Mouse (Mus musculus): ENCODE data around the gene Minpp1. TPM values are rescaled to one million over a fixed set of nuclear protein-coding genes. Genes with fewer than 3 reads are reported as not detected.
"Not testable (repeated sequence)": the region's sequence is repeated elsewhere in the genome, so short reads cannot be mapped to it uniquely, and the experiment has no call there.

Minpp1 gene
- total RNA-seq, 2 experiments from 2014 or later: 17.1 to 21.1 TPM

GRCm38 (mm10) chr19:32486106-32486724 lies 646 bp downstream of the Minpp1 start:
- intact Hi-C loops (cut with DNase I; ENCODE audit: low total_unique reads): not testable (repeated sequence)
- peak; percentile 58 for DNase-seq

DNA sequence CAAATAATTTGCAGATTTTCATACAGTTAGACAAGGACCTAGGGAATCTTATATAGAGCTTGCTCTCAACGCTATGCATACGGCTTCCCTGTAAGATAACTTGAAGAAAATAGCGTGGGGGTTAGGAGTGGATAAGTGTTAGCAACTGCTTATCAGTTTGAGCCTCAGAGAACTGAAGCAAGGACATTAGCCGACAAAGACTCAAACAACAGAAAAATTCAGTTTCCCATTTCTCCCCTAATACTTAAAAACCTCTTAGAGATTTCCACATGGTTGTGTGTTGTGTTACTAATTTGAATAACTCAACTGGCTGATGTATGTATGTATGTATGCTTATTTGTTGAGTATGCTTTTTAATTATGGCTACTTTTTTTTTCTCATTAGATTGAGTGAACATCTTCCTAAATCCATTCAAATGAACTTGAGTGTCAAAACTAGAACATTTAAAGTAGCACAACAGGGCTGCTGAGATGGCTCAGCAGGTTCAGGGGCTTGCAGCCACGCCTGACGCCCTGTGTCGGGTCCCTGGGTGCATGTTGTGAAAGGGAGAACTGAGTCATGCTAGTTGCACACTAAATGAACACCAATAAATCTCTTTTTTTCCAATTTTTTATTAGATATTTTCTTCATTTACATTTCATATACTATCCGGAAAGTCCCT lies 2.2 kb downstream of the Minpp1 start:
- no peak for DNase-seq
- intact Hi-C loops (cut with DNase I; ENCODE audit: low total_unique reads): no loop called here

DNA sequence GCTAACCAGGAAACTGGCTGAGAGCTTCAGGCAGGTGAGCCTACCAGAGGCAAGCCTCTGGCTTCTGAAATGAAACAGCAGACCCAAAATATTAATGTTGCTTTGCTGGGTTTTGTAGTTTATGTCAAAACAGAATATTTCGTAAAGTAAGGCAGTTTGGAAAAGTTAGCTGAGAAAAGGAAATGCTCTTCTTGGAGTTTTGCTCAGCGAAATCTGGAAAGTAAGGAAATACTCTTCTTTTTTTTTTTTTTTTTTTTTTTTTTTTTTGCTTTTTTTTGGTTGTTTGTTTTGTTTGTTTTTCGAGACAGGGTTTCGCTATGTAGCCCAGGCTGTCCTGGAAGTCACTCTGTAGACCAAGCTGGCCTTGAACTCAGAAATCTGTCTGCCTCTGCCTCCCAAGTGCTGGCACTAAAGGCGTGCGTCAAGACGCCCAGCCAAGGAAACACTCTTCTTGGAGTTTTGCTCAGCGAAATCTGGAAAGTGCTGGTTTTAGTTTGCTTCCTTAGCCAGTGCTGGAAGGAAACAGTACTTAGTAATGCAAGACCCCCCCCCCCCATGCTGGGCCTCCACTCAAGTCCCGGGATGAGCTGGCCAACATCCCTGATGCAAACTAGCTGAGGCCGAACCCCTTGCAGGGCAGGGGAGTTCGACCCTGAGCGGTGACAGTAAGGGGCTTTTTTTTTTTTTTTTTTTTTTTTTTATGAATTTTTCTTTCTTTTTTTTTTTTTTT lies 3.8 kb downstream of the Minpp1 start:
- intact Hi-C loops (cut with DNase I; ENCODE audit: low total_unique reads): no loop called here
- no peak for DNase-seq

DNA sequence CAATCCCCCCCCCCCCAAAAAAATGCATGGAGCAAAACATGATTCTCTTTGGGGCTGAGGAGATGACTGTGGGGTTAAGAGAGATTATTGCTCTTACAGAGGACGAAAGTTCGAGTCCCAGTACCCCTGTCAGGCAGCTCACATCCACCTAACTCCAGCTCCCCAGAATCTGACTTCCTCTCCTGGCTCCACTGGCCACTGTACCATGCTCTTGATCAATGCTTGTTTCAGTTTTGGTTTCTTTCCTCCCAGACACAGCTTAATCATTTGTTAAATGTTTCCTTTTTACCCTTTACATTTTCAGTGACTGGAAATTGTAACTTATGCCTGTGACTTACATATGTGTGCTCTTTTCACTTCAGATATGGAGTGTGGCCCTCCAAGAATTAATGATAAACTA lies 5.4 kb downstream of the Minpp1 start:
- DNase-seq: no peak
- intact Hi-C loops (cut with DNase I; ENCODE audit: low total_unique reads): no loop called here

GRCm38 (mm10) chr19:32492339-32492738 lies 6.8 kb downstream of the Minpp1 start:
- intact Hi-C loops (cut with DNase I; ENCODE audit: low total_unique reads): no loop called here
- DNase-seq: no peak

DNA sequence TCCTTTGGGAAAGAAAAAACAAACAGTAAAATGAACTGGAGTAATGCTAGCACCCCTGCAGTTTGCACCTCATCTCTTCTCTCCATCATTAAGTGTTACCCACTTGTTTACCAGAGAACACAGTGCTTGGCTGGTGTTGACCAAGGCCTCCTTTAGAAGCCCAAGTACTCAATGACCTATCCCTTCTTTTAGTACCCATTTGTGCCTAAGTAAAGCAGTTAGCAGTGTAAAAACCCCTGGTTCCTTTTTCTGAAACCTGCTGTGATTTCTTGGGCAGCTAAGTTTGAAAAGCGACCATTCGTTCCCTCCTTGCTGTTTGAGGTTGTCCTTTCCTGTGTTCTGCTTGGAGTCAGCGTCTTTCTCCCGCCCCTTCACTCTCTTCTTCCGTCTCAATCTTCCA lies 7.4 kb downstream of the Minpp1 start:
- DNase-seq: no peak
- intact Hi-C loops (cut with DNase I; ENCODE audit: low total_unique reads): no loop called here

- intact Hi-C loops (cut with DNase I; ENCODE audit: low total_unique reads): no loop called here
- DNase-seq: no peak
Observed at GRCm38 (mm10) chr19:32493471-32493870, 7.9 kb downstream of the Minpp1 start.

DNA sequence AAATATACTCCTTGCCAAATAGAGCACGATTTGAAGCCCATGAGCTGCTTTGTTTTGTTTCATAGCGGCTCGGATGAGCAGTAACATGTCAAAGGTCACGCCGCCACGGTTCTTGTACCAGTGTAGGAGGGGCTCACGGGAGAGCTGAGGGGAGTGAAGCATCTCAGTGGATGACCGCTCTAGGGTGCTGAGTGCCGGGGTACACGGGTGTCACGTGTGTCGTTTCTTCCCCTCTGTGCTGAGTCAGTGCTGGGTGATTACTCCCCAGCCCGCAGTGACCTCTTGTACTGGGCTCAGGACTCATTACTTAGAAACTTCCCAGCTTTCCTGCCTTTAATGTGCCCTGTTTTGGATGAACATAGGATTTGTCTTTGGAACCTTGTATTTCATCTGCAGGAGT lies 9.0 kb downstream of the Minpp1 start:
- intact Hi-C loops (cut with DNase I; ENCODE audit: low total_unique reads): no loop called here
- DNase-seq: no peak

DNA sequence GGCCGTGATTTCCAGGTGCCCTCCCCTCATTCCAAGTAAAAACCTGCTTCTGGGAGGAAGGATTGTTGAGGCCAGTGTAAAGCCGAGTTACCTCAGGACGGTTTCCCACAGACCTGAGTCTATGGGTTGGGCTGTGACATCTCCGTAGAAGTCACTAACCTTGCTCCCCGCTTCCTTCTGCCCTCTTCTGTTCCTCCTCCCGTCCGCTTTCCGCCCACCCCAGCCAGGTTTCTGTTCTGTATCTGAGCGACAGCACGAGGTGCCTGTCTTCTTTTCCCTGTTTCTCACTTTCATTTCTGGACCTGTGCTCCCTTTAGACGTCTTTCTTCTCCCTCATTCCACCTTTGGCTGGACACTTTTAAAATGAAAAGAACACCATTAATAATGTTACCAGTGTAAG lies 9.5 kb downstream of the Minpp1 start:
- intact Hi-C loops (cut with DNase I; ENCODE audit: low total_unique reads): no loop called here
- DNase-seq: no peak

DNA sequence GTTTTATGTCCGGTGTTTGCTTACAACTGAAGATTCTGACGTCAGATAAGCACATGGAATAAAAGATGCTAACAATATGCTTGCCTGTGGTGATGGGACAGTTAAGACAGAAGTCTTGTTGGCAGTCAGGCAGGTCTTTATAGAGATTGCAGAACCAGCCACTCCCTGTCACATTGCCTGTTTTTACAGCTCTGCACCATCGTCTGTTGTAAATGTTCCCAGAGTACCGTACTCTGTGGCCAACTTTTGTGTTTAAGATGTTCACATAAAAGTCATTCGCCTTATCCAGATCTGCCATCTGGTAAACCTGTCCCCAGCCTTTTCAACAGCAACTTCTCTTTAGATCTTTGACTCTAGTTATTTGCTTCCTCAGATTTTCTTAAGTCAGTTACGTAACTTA lies 11.8 kb downstream of the Minpp1 start:
- DNase-seq: no peak
- intact Hi-C loops (cut with DNase I; ENCODE audit: low total_unique reads): no loop called here

DNA sequence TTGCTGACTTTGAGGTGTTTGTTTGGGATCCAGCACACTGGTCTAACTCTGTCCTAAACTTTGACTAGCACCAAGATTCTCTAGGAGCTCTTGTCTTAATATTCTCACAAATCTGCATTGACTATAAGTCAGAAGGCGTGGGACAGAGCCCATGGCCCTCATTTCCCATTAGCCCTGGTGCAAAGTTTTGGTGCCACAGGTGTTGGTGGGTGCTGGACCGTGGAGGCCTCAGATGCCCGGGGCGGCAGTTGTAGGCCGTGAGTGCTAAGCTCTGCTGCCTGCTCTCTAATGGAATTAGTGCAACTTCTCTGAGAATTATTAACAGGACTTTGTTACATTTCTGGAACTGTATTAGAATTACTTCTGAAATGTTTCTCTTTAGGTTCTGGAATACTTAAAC lies 12.4 kb downstream of the Minpp1 start:
- DNase-seq: no peak
- intact Hi-C loops (cut with DNase I; ENCODE audit: low total_unique reads): no loop called here

GRCm38 (mm10) chr19:32501414-32501813 lies 15.8 kb downstream of the Minpp1 start:
- no peak for DNase-seq
- intact Hi-C loops (cut with DNase I; ENCODE audit: low total_unique reads): no loop called here

- intact Hi-C loops (cut with DNase I; ENCODE audit: low total_unique reads): no loop called here
- DNase-seq: no peak
Observed at GRCm38 (mm10) chr19:32506081-32506480, 20.5 kb downstream of the Minpp1 start.

GRCm38 (mm10) chr19:32506514-32506913 lies 20.9 kb downstream of the Minpp1 start:
- intact Hi-C loops (cut with DNase I; ENCODE audit: low total_unique reads): no loop called here

DNA sequence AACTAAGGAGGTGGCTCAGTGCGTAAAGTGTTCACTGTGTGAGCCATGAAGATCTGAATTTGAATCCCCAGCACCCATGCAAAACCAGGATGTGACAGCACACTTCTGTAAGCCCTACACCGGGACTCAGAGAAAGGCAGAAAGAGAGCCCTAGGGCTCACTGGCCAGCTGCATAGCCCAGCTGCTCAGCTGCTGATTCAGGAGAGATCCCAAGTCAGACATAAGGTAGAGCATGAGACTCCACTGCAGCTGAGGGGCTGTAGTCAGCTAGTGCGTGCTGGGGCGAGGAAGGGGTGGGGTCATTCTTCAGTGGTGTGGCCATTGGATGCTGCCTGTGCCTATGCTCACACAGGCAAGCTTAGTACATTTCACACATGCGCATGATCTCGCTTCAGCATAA lies 21.5 kb downstream of the Minpp1 start:
- intact Hi-C loops (cut with DNase I; ENCODE audit: low total_unique reads): no loop called here
- no peak for DNase-seq

More at GRCm38 (mm10) chr19:32506514-32506913, 20.9 kb downstream of the Minpp1 start:
- no peak for DNase-seq

GRCm38 (mm10) chr19:32507526-32507925 lies 22.0 kb downstream of the Minpp1 start:
- intact Hi-C loops (cut with DNase I; ENCODE audit: low total_unique reads): no loop called here

GRCm38 (mm10) chr19:32510267-32510666 lies 24.7 kb downstream of the Minpp1 start:
- intact Hi-C loops (cut with DNase I; ENCODE audit: low total_unique reads): loop anchor here (10.0 kb wide), 1 partner anchor 175 kb away; no protein-coding TSS in a partner anchor
- DNase-seq: no peak

More at GRCm38 (mm10) chr19:32507526-32507925, 22.0 kb downstream of the Minpp1 start:
- DNase-seq: no peak

DNA sequence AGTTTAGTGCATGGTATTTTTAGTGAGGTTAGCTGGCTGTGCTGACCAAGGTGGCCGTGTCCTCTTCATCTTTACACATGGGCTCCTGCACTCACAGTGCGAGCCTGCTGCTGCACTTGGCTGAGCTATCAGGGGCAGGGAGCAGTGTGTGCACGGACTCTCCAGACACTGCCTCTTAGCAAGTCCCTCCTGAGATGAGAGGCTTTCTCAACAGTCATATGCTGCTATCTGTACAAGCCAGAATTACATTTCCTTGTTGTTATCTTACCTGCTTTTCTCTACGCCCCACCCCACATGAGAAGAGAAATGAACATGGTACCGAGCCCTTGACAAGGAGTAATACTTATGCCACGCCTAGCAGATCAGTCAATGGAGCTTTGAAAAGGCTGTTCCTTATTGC lies 25.4 kb downstream of the Minpp1 start:
- intact Hi-C loops (cut with DNase I; ENCODE audit: low total_unique reads): loop anchor here (10.0 kb wide), 1 partner anchor 174 kb away; no protein-coding TSS in a partner anchor
- DNase-seq: no peak

- no peak for DNase-seq
Observed at GRCm38 (mm10) chr19:32512518-32512917, 26.9 kb downstream of the Minpp1 start.

DNA sequence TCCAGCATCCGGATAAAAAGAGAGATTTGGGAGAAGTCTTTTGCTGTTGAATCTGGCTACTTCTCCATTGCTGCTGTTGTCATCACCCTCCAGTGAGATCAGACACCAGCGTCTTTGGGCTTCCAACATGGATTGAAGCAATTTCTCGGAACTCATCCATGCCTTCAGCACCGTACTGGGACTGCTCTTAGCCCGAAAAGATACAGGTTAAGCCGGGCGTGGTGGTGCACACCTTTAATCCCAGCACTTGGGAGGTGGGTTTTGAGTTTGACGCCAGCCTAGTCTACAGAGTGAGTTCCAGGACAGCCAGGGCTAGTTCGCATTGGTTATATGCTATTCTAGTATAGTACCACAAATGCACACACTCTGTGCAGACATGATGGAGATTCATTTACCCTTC lies 31.0 kb downstream of the Minpp1 start:
- DNase-seq: no peak
- intact Hi-C loops (cut with DNase I; ENCODE audit: low total_unique reads): loop anchor here (10.0 kb wide), 1 partner anchor 168 kb away; no protein-coding TSS in a partner anchor

More at GRCm38 (mm10) chr19:32512518-32512917, 26.9 kb downstream of the Minpp1 start:
- intact Hi-C loops (cut with DNase I; ENCODE audit: low total_unique reads): loop anchor here (10.0 kb wide), 1 partner anchor 172 kb away; no protein-coding TSS in a partner anchor
